Mouse (Mus musculus): Measurements from ENCODE around the gene Prps1l3. TPM values are rescaled to one million over a fixed set of nuclear protein-coding genes. Genes with fewer than 3 reads are reported as not detected.

The Prps1l3 gene
- 9.0 and 10.7 TPM in 2 replicates for polyA plus RNA-seq (2011; ENCODE audit: insufficient read depth, insufficient read length, low replicate concordance, missing spikeins)

- H3K4me1 ChIP-seq (ENCODE audit: control insufficient read depth, insufficient read depth, low read length): no peaks in the 10 kb centered on the region; the same call in 1 of the 2 replicates
- peak within 1 kb of the TSS; percentile 95 for H3K27ac ChIP-seq (ENCODE audit: control insufficient read depth, insufficient read depth, low read depth, low read length, poor library complexity)
- WGBS: under 1% methylated on average over 58 of the region's 58 CpGs
- no peak for TF ChIP-seq CTCF (IDR thresholded peaks at IDR 0.05; ENCODE audit: control insufficient read depth, insufficient read depth, low read length)
- TF ChIP-seq POLR2A (IDR thresholded peaks at IDR 0.05; ENCODE audit: borderline replicate concordance, control insufficient read depth, low read depth, low read length): peak; percentile 66
- peak within 1 kb of the TSS; percentile 100 for H3K4me3 ChIP-seq (replicated peaks; ENCODE audit: control insufficient read depth, low read depth, low read length)
These were observed at the start of gene Prps1l3, which contains the start of gene Mipol1 for GRCm38 (mm10) chr12:57230192-57230706. TSS of gene Prps1l3 (plus strand) at chr12:57230412. TSS of gene Mipol1 (plus strand) at chr12:57230427.

- 50% methylated on average over 2 of the region's 2 CpGs for WGBS
These were observed 45.6 kb upstream of the Prps1l3 start for GRCm38 (mm10) chr12:57184401-57185147.

GRCm38 (mm10) chr12:57185475-57185874, 44.7 kb upstream of the Prps1l3 start:
- TF ChIP-seq CTCF (IDR thresholded peaks at IDR 0.05; ENCODE audit: control insufficient read depth, insufficient read depth, low read length): no peak
- Histone ChIP-seq H3K4me1 (ENCODE audit: control insufficient read depth, insufficient read depth, low read length) (no peaks in the 10 kb centered on the region), H3K4me3 (replicated peaks; ENCODE audit: control insufficient read depth, low read depth, low read length) (no peak overlapping the region), H3K27ac (ENCODE audit: control insufficient read depth, insufficient read depth, low read depth, low read length, poor library complexity) (no peak overlapping the region)
- 0% methylated on average over 1 of the region's 1 CpGs for WGBS

More at GRCm38 (mm10) chr12:57184401-57185147, 45.6 kb upstream of the Prps1l3 start:
- Histone ChIP-seq H3K4me3 (replicated peaks; ENCODE audit: control insufficient read depth, low read depth, low read length) (no peak overlapping the region), H3K4me1 (ENCODE audit: control insufficient read depth, insufficient read depth, low read length) (no peaks in the 10 kb centered on the region), H3K27ac (ENCODE audit: control insufficient read depth, insufficient read depth, low read depth, low read length, poor library complexity) (no peak overlapping the region)
- TF ChIP-seq CTCF (IDR thresholded peaks at IDR 0.05; ENCODE audit: control insufficient read depth, insufficient read depth, low read length) (no peak), POLR2A (IDR thresholded peaks at IDR 0.05; ENCODE audit: borderline replicate concordance, control insufficient read depth, low read depth, low read length) (no peak)

- WGBS: 45% methylated on average over 2 of the region's 2 CpGs
- H3K4me3 ChIP-seq (replicated peaks; ENCODE audit: control insufficient read depth, low read depth, low read length): no peak overlapping the region
- no peaks in the 10 kb centered on the region for H3K4me1 ChIP-seq (ENCODE audit: control insufficient read depth, insufficient read depth, low read length)
- H3K27ac ChIP-seq (ENCODE audit: control insufficient read depth, insufficient read depth, low read depth, low read length, poor library complexity): no peak overlapping the region
- TF ChIP-seq POLR2A (IDR thresholded peaks at IDR 0.05; ENCODE audit: borderline replicate concordance, control insufficient read depth, low read depth, low read length) (no peak), CTCF (IDR thresholded peaks at IDR 0.05; ENCODE audit: control insufficient read depth, insufficient read depth, low read length) (no peak)
These were observed 44.1 kb upstream of the Prps1l3 start for GRCm38 (mm10) chr12:57186126-57186525.

- TF ChIP-seq POLR2A (IDR thresholded peaks at IDR 0.05; ENCODE audit: borderline replicate concordance, control insufficient read depth, low read depth, low read length): no peak
- TF ChIP-seq CTCF (IDR thresholded peaks at IDR 0.05; ENCODE audit: control insufficient read depth, insufficient read depth, low read length): no peak
- Histone ChIP-seq H3K4me1 (ENCODE audit: control insufficient read depth, insufficient read depth, low read length) (no peaks in the 10 kb centered on the region), H3K4me3 (replicated peaks; ENCODE audit: control insufficient read depth, low read depth, low read length) (no peak overlapping the region), H3K27ac (ENCODE audit: control insufficient read depth, insufficient read depth, low read depth, low read length, poor library complexity) (no peak overlapping the region)
- 72% methylated on average over 4 of the region's 4 CpGs for WGBS
These were observed 43.2 kb upstream of the Prps1l3 start for GRCm38 (mm10) chr12:57187032-57187431.

GRCm38 (mm10) chr12:57194609-57195008, 35.6 kb upstream of the Prps1l3 start:
- no peak for TF ChIP-seq POLR2A (IDR thresholded peaks at IDR 0.05; ENCODE audit: borderline replicate concordance, control insufficient read depth, low read depth, low read length)
- TF ChIP-seq CTCF (IDR thresholded peaks at IDR 0.05; ENCODE audit: control insufficient read depth, insufficient read depth, low read length): peak; percentile 49; the same call in 1 of the 2 replicates
- Histone ChIP-seq H3K27ac (ENCODE audit: control insufficient read depth, insufficient read depth, low read depth, low read length, poor library complexity) (no peak overlapping the region), H3K4me3 (replicated peaks; ENCODE audit: control insufficient read depth, low read depth, low read length) (peak overlapping the region; percentile 53), H3K4me1 (ENCODE audit: control insufficient read depth, insufficient read depth, low read length) (no peaks in the 10 kb centered on the region; the same call in 1 of the 2 replicates)
- 25% methylated on average over 3 of the region's 3 CpGs for WGBS

GRCm38 (mm10) chr12:57196286-57196607, 34.0 kb upstream of the Prps1l3 start:
- 17% methylated on average over 8 of the region's 8 CpGs for WGBS
- peak overlapping the region; percentile 96 for H3K27ac ChIP-seq (ENCODE audit: control insufficient read depth, insufficient read depth, low read depth, low read length, poor library complexity)
- H3K4me3 ChIP-seq (replicated peaks; ENCODE audit: control insufficient read depth, low read depth, low read length): peak overlapping the region; percentile 75
- no peak for TF ChIP-seq CTCF (IDR thresholded peaks at IDR 0.05; ENCODE audit: control insufficient read depth, insufficient read depth, low read length)
- no peak for TF ChIP-seq POLR2A (IDR thresholded peaks at IDR 0.05; ENCODE audit: borderline replicate concordance, control insufficient read depth, low read depth, low read length)
- H3K4me1 ChIP-seq (ENCODE audit: control insufficient read depth, insufficient read depth, low read length): no peaks in the 10 kb centered on the region; the same call in 1 of the 2 replicates

- whole genome bisulfite sequencing: 3% methylated on average over 59 of the region's 59 CpGs
- H3K27ac ChIP-seq (ENCODE audit: control insufficient read depth, insufficient read depth, low read depth, low read length, poor library complexity): peak overlapping the region; percentile 96
- no peaks in the 10 kb centered on the region; the same call in 1 of the 2 replicates for H3K4me1 ChIP-seq (ENCODE audit: control insufficient read depth, insufficient read depth, low read length)
- TF ChIP-seq POLR2A (IDR thresholded peaks at IDR 0.05; ENCODE audit: borderline replicate concordance, control insufficient read depth, low read depth, low read length): no peak; the same call in 1 of the 2 replicates
- no peak for TF ChIP-seq CTCF (IDR thresholded peaks at IDR 0.05; ENCODE audit: control insufficient read depth, insufficient read depth, low read length)
- H3K4me3 ChIP-seq (replicated peaks; ENCODE audit: control insufficient read depth, low read depth, low read length): peak overlapping the region; percentile 75
These were observed 33.4 kb upstream of the Prps1l3 start for GRCm38 (mm10) chr12:57196608-57197362.
